Mouse (Mus musculus) hindbrain, embryonic 11.5 days (tissue): ENCODE results near the gene Glp1r. TPM values are rescaled to one million over a fixed set of nuclear protein-coding genes. Genes with fewer than 3 reads are reported as not detected.

ENCODE experiments used
- ATAC-seq: fragments of 200-750 bp; cut with Nextera tagmentation; 2 replicates; pipeline ENCODE4 v1.8.0; 2017; ENCODE audit warnings: mild to moderate bottlenecking, moderate TSS enrichment, moderate library complexity; ENCODE audit not compliant: low FRiP score
- DNase-seq: peaks from one replicate; pipeline ENCODE4 v3.0.0-alpha.2; 2015; ENCODE audit warnings: low spot score
- H3K27ac ChIP-seq: fragments of 300-500 bp; sonication (generic); 2 replicates; pipeline ENCODE4 v1.5.1; 2014; ENCODE audit warnings: mild to moderate bottlenecking, low read depth, low read length
- H3K27me3 ChIP-seq: fragments of 300-500 bp; sonication (generic); 2 replicates; pipeline ENCODE4 v1.6.1; 2014; ENCODE audit warnings: mild to moderate bottlenecking, low read length, moderate library complexity, mixed read lengths; ENCODE audit not compliant: control insufficient read depth, insufficient read depth
- H3K36me3 ChIP-seq: fragments of 300-500 bp; sonication (generic); 2 replicates; pipeline ENCODE4 v1.6.1; 2014; ENCODE audit warnings: mild to moderate bottlenecking, low read length, moderate library complexity, mixed read lengths; ENCODE audit not compliant: control insufficient read depth, insufficient read depth
- H3K4me1 ChIP-seq: fragments of 300-500 bp; sonication (generic); replicated peaks from 2 replicates; pipeline ENCODE4 v1.6.1; 2014; ENCODE audit warnings: low read length, mixed read lengths; ENCODE audit not compliant: control insufficient read depth, insufficient read depth
- H3K4me2 ChIP-seq: fragments of 300-500 bp; sonication (generic); replicated peaks from 2 replicates; pipeline ENCODE4 v1.6.1; 2014; ENCODE audit warnings: mild to moderate bottlenecking, low read depth, low read length
- H3K4me3 ChIP-seq: fragments of 300-500 bp; sonication (generic); 2 replicates; pipeline ENCODE4 v1.5.1; 2014; ENCODE audit warnings: low read depth, low read length
- H3K9ac ChIP-seq: fragments of 300-500 bp; sonication (generic); 2 replicates; pipeline ENCODE4 v1.6.1; 2014; ENCODE audit warnings: low read depth, low read length
- H3K9me3 ChIP-seq: fragments of 300-500 bp; sonication (generic); 2 replicates; pipeline ENCODE4 v1.6.1; 2016; ENCODE audit warnings: low read length; ENCODE audit not compliant: control insufficient read depth
- WGBS: fragments of 180-500 bp; shearing (Covaris S2); extraction: QIAGEN DNeasy Blood & Tissue Kit; methylation state at CpG from one replicate; pipeline ENCODE4 v1.1.7; 2014; 5-methylcytosine and 5-hydroxymethylcytosine counted together
- polyA plus RNA-seq: library from polyadenylated mRNA; unstranded; fragments of >200 nt; fragmentation: Nextera tagmentation; extraction: Ambion mirVana; gene quantifications from 2 replicates; pipeline ENCODE4 v1.2.1, GENCODE M21; 2014

The Glp1r gene
- 0.03 and 0.23 TPM in 2 replicates for polyA plus RNA-seq

- 2% methylated on average over 28 of the region's 37 CpGs for WGBS
- H3K27me3 ChIP-seq = peaks cover 20% of the 10 kb centered on the region
- H3K4me2 ChIP-seq = peak within 1 kb of the TSS; percentile 98
- H3K27ac ChIP-seq = no peak within 1 kb of the TSS
- H3K9ac ChIP-seq = peak within 1 kb of the TSS; percentile 55
- 0 out of 2 replicates have a peak, but pooled peaks cover 2% of the 10 kb centered on the region for H3K4me1 ChIP-seq
- ATAC-seq = no peak
- H3K9me3 ChIP-seq = no peaks in the 10 kb centered on the region
- peak within 1 kb of the TSS; percentile 43 for H3K4me3 ChIP-seq
- no peaks in the 10 kb centered on the region for H3K36me3 ChIP-seq
- peak; percentile 45 for DNase-seq
Observed at GRCm38 (mm10) chr17:30901627-30902026, at the start of gene Glp1r. Gene Glp1r, plus strand, starts transcription at chr17:30901817.

- ATAC-seq = no peak
Observed at GRCm38 (mm10) chr17:30852345-30852744, 49.3 kb upstream of the Glp1r start.

GRCm38 (mm10) chr17:30857347-30857746 is 44.3 kb upstream of the Glp1r start:
- no peaks in the 10 kb centered on the region for H3K36me3 ChIP-seq
- ATAC-seq (no peak), DNase-seq (no peak)
- no peak overlapping the region for H3K4me2 ChIP-seq
- no peaks in the 10 kb centered on the region; the same call in 1 of the 2 replicates for H3K4me1 ChIP-seq
- no peaks in the 10 kb centered on the region for H3K9me3 ChIP-seq
- H3K27me3 ChIP-seq = no peaks in the 10 kb centered on the region
- no peak overlapping the region for H3K9ac ChIP-seq
- no peak overlapping the region for H3K27ac ChIP-seq
- WGBS = 84% methylated on average over 5 of the region's 5 CpGs
- H3K4me3 ChIP-seq = no peak overlapping the region

More at GRCm38 (mm10) chr17:30852345-30852744, 49.3 kb upstream of the Glp1r start:
- no peak overlapping the region for H3K9ac ChIP-seq
- DNase-seq = no peak
- H3K4me2 ChIP-seq = no peak overlapping the region
- H3K27ac ChIP-seq = no peak overlapping the region
- no peaks in the 10 kb centered on the region for H3K9me3 ChIP-seq
- H3K4me3 ChIP-seq = no peak overlapping the region
- no peaks in the 10 kb centered on the region for H3K36me3 ChIP-seq
- H3K27me3 ChIP-seq = no peaks in the 10 kb centered on the region
- H3K4me1 ChIP-seq = no peaks in the 10 kb centered on the region

GRCm38 (mm10) chr17:30858586-30859259 is 42.9 kb upstream of the Glp1r start:
- Histone ChIP-seq H3K4me2 (no peak overlapping the region), H3K4me1 (no peaks in the 10 kb centered on the region; the same call in 1 of the 2 replicates), H3K36me3 (no peaks in the 10 kb centered on the region), H3K27me3 (no peaks in the 10 kb centered on the region), H3K9me3 (no peaks in the 10 kb centered on the region; the same call in 1 of the 2 replicates), H3K9ac (no peak overlapping the region), H3K4me3 (no peak overlapping the region), H3K27ac (no peak overlapping the region)
- ATAC-seq (no peak), DNase-seq (no peak)
- 57% methylated on average over 11 of the region's 11 CpGs for WGBS

- H3K27ac ChIP-seq = no peak overlapping the region; the same call in 1 of the 2 replicates
Observed at GRCm38 (mm10) chr17:30859989-30860585, 41.5 kb upstream of the Glp1r start.

GRCm38 (mm10) chr17:30860606-30861005 is 41.0 kb upstream of the Glp1r start:
- no peaks in the 10 kb centered on the region; the same call in 1 of the 2 replicates for H3K4me1 ChIP-seq
- no peak overlapping the region for H3K27ac ChIP-seq
- H3K9me3 ChIP-seq = no peaks in the 10 kb centered on the region; the same call in 1 of the 2 replicates
- no peak overlapping the region for H3K9ac ChIP-seq
- no peaks in the 10 kb centered on the region for H3K36me3 ChIP-seq
- H3K4me3 ChIP-seq = no peak overlapping the region
- DNase-seq = no peak
- no peaks in the 10 kb centered on the region for H3K27me3 ChIP-seq
- 77% methylated on average over 7 of the region's 7 CpGs for WGBS
- no peak for ATAC-seq
- H3K4me2 ChIP-seq = no peak overlapping the region

More at GRCm38 (mm10) chr17:30859989-30860585, 41.5 kb upstream of the Glp1r start:
- no peak overlapping the region for H3K4me2 ChIP-seq
- no peaks in the 10 kb centered on the region; the same call in 1 of the 2 replicates for H3K4me1 ChIP-seq
- ATAC-seq = peak; percentile 61
- WGBS = 39% methylated on average over 10 of the region's 10 CpGs
- no peak overlapping the region for H3K4me3 ChIP-seq
- no peaks in the 10 kb centered on the region; the same call in 1 of the 2 replicates for H3K9me3 ChIP-seq
- H3K27me3 ChIP-seq = no peaks in the 10 kb centered on the region
- DNase-seq = peak; percentile 43
- H3K9ac ChIP-seq = no peak overlapping the region
- H3K36me3 ChIP-seq = no peaks in the 10 kb centered on the region

GRCm38 (mm10) chr17:30866281-30866680 is 35.3 kb upstream of the Glp1r start:
- Histone ChIP-seq H3K9me3 (no peaks in the 10 kb centered on the region; the same call in 1 of the 2 replicates), H3K27me3 (no peaks in the 10 kb centered on the region), H3K9ac (no peak overlapping the region), H3K4me1 (no peaks in the 10 kb centered on the region), H3K4me2 (no peak overlapping the region), H3K4me3 (no peak overlapping the region), H3K27ac (no peak overlapping the region), H3K36me3 (no peaks in the 10 kb centered on the region)
- DNase-seq (no peak), ATAC-seq (no peak)
- 76% methylated on average over 8 of the region's 8 CpGs for WGBS

- Histone ChIP-seq H3K27me3 (no peaks in the 10 kb centered on the region), H3K27ac (no peak overlapping the region), H3K36me3 (no peaks in the 10 kb centered on the region), H3K4me3 (no peak overlapping the region), H3K4me2 (no peak overlapping the region), H3K9ac (no peak overlapping the region), H3K9me3 (no peaks in the 10 kb centered on the region; the same call in 1 of the 2 replicates), H3K4me1 (no peaks in the 10 kb centered on the region)
- 88% methylated on average over 9 of the region's 9 CpGs for WGBS
- no peak for DNase-seq
- no peak for ATAC-seq
Observed at GRCm38 (mm10) chr17:30866966-30867365, 34.7 kb upstream of the Glp1r start.
